Mouse (Mus musculus) limb, embryonic 14.5 days (tissue): ENCODE results near the gene Lrp5. TPM values are rescaled to one million over a fixed set of nuclear protein-coding genes. Genes with fewer than 3 reads are reported as not detected.

ENCODE experiments used
- ATAC-seq: fragments of 200-750 bp; cut with Nextera tagmentation; 2 replicates; pipeline ENCODE4 v1.8.0; 2017; ENCODE audit warnings: low read depth, moderate number of reproducible peaks, moderate TSS enrichment; ENCODE audit not compliant: low FRiP score
- DNase-seq: peaks from one replicate; pipeline ENCODE4 v3.0.0-alpha.2; 2015; ENCODE audit warnings: low spot score
- H3K27ac ChIP-seq: fragments of 300-500 bp; sonication (generic); replicated peaks from 2 replicates; pipeline ENCODE4 v1.5.1; 2014; ENCODE audit warnings: low read depth, mild to moderate bottlenecking, low read length, moderate library complexity, mixed read lengths
- H3K27me3 ChIP-seq: fragments of 300-500 bp; sonication (generic); 2 replicates; pipeline ENCODE4 v1.6.1; 2014; ENCODE audit warnings: low read length, mixed read lengths; ENCODE audit not compliant: control insufficient read depth, insufficient read depth
- H3K36me3 ChIP-seq: fragments of 300-500 bp; sonication (generic); 2 replicates; pipeline ENCODE4 v1.6.1; 2014; ENCODE audit warnings: mild to moderate bottlenecking, low read length, moderate library complexity, mixed read lengths; ENCODE audit not compliant: control insufficient read depth, insufficient read depth
- H3K4me1 ChIP-seq: fragments of 300-500 bp; sonication (generic); 2 replicates; pipeline ENCODE4 v1.6.1; 2014; ENCODE audit warnings: antibody characterized with exemption, low read length, mixed read lengths; ENCODE audit not compliant: control insufficient read depth, insufficient read depth
- H3K4me2 ChIP-seq: fragments of 300-500 bp; sonication (generic); replicated peaks from 2 replicates; pipeline ENCODE4 v1.6.1; 2014; ENCODE audit warnings: low read depth, mild to moderate bottlenecking, low read length, moderate library complexity; ENCODE audit not compliant: severe bottlenecking
- H3K4me3 ChIP-seq: fragments of 300-500 bp; sonication (generic); replicated peaks from 2 replicates; pipeline ENCODE4 v1.5.1; 2014; ENCODE audit warnings: low read length
- H3K9ac ChIP-seq: fragments of 300-500 bp; sonication (generic); 2 replicates; pipeline ENCODE4 v1.6.1; 2014; ENCODE audit warnings: mild to moderate bottlenecking, low read depth, low read length, moderate library complexity; ENCODE audit not compliant: severe bottlenecking
- H3K9me3 ChIP-seq: fragments of 300-500 bp; sonication (generic); 2 replicates; pipeline ENCODE4 v1.6.1; 2016; ENCODE audit warnings: low read length; ENCODE audit not compliant: control insufficient read depth
- POLR2A ChIP-seq: fragments of 200-500 bp; IDR thresholded peaks from 2 replicates; pipeline ENCODE4 v1.8.0; 2012; ENCODE audit warnings: inconsistent platforms, mild to moderate bottlenecking, moderate library complexity, borderline replicate concordance; ENCODE audit not compliant: insufficient read depth, insufficient read length; ENCODE audit errors: extremely low read depth
- WGBS: fragments of 180-500 bp; shearing (Covaris S2); extraction: QIAGEN DNeasy Blood & Tissue Kit; methylation state at CpG from one replicate; pipeline ENCODE4 v1.1.7; 2014; 5-methylcytosine and 5-hydroxymethylcytosine counted together
- polyA plus RNA-seq, 2 experiments: library from polyadenylated mRNA; depleted of rRNA in 1 of 2; stranded (reverse) in 1 of 2; unstranded in 1 of 2; fragments of >200 nt; fragmentation: Nextera tagmentation in 1 of 2; extraction: Ambion mirVana in 1 of 2; gene quantifications; 2 replicates each; pipeline versions ENCODE4 v1.2.1 to v1.2.3; 2012 to 2014

The Lrp5 gene
- polyA plus RNA-seq, 2 experiments, result 9.5 to 36.3 TPM

GRCm38 (mm10) chr19:3685611-3686214 lies 651 bp downstream of the Lrp5 start:
- H3K4me1 ChIP-seq, result peaks cover 51% of the 10 kb centered on the region
- no peaks in the 10 kb centered on the region for H3K36me3 ChIP-seq
- H3K9me3 ChIP-seq, result no peaks in the 10 kb centered on the region
- TF ChIP-seq POLR2A, result no peak
- peak; percentile 39; the same call in 1 of the 2 replicates for ATAC-seq
- under 1% methylated on average over 27 of the region's 45 CpGs for WGBS
- DNase-seq, result peak; percentile 35
- H3K27me3 ChIP-seq, result no peaks in the 10 kb centered on the region
- peak overlapping the region; percentile 98 for H3K9ac ChIP-seq
- peak overlapping the region; percentile 90 for H3K27ac ChIP-seq
- peak overlapping the region; percentile 95 for H3K4me2 ChIP-seq
- H3K4me3 ChIP-seq, result peak overlapping the region; percentile 96

GRCm38 (mm10) chr19:3684957-3685580 lies 1.3 kb downstream of the Lrp5 start:
- peak overlapping the region; percentile 96 for H3K4me3 ChIP-seq
- H3K27ac ChIP-seq, result peak overlapping the region; percentile 90
- H3K36me3 ChIP-seq, result no peaks in the 10 kb centered on the region
- H3K9me3 ChIP-seq, result no peaks in the 10 kb centered on the region
- H3K27me3 ChIP-seq, result no peaks in the 10 kb centered on the region
- peak overlapping the region; percentile 98 for H3K9ac ChIP-seq
- H3K4me2 ChIP-seq, result peak overlapping the region; percentile 95
- WGBS, result 4% methylated on average over 11 of the region's 11 CpGs
- TF ChIP-seq POLR2A, result no peak
- peak; percentile 32; the same call in 1 of the 2 replicates for ATAC-seq
- peaks cover 57% of the 10 kb centered on the region for H3K4me1 ChIP-seq
- no peak for DNase-seq

- Histone ChIP-seq H3K4me3 (peak overlapping the region; percentile 96), H3K27me3 (no peaks in the 10 kb centered on the region), H3K9ac (peak overlapping the region; percentile 98; the same call in 1 of the 2 replicates), H3K4me2 (peak overlapping the region; percentile 95), H3K4me1 (peaks cover 59% of the 10 kb centered on the region), H3K36me3 (no peaks in the 10 kb centered on the region), H3K27ac (peak overlapping the region; percentile 90), H3K9me3 (no peaks in the 10 kb centered on the region)
- WGBS, result 14% methylated on average over 1 of the region's 1 CpGs
- ATAC-seq, result no peak
- no peak for TF ChIP-seq POLR2A
- DNase-seq, result no peak
These were observed 1.9 kb downstream of the Lrp5 start for GRCm38 (mm10) chr19:3684414-3684813.

GRCm38 (mm10) chr19:3681310-3681934 lies 4.9 kb downstream of the Lrp5 start:
- no peaks in the 10 kb centered on the region for H3K36me3 ChIP-seq
- no peak overlapping the region for H3K9ac ChIP-seq
- H3K9me3 ChIP-seq, result no peaks in the 10 kb centered on the region
- peak overlapping the region; percentile 79 for H3K27ac ChIP-seq
- 28% methylated on average over 13 of the region's 13 CpGs for WGBS
- H3K4me2 ChIP-seq, result peak overlapping the region; percentile 25; the same call in 1 of the 2 replicates
- peaks cover 45% of the 10 kb centered on the region for H3K4me1 ChIP-seq
- peak; percentile 82 for ATAC-seq
- H3K4me3 ChIP-seq, result 0 out of 2 replicates have a peak overlapping the region, but pooled peaks have one; percentile 10
- H3K27me3 ChIP-seq, result no peaks in the 10 kb centered on the region
- DNase-seq, result peak; percentile 71
- no peak for TF ChIP-seq POLR2A

- no peak overlapping the region for H3K4me2 ChIP-seq
- no peaks in the 10 kb centered on the region for H3K36me3 ChIP-seq
- H3K9me3 ChIP-seq, result no peaks in the 10 kb centered on the region
- H3K27ac ChIP-seq, result 0 out of 2 replicates have a peak overlapping the region, but pooled peaks have one; percentile 79
- DNase-seq (no peak), ATAC-seq (no peak)
- H3K27me3 ChIP-seq, result no peaks in the 10 kb centered on the region
- 86% methylated on average over 7 of the region's 7 CpGs for WGBS
- H3K9ac ChIP-seq, result no peak overlapping the region
- TF ChIP-seq POLR2A, result no peak
- H3K4me3 ChIP-seq, result no peak overlapping the region
- H3K4me1 ChIP-seq, result peaks cover 45% of the 10 kb centered on the region
These were observed 5.6 kb downstream of the Lrp5 start for GRCm38 (mm10) chr19:3680732-3681131.
